Mouse (Mus musculus): ENCODE results near the gene Zc3h10. TPM values are rescaled to one million over a fixed set of nuclear protein-coding genes. Genes with fewer than 3 reads are reported as not detected.

Zc3h10 gene
- polyA plus RNA-seq, 1 experiment, result 22.4 TPM

DNA sequence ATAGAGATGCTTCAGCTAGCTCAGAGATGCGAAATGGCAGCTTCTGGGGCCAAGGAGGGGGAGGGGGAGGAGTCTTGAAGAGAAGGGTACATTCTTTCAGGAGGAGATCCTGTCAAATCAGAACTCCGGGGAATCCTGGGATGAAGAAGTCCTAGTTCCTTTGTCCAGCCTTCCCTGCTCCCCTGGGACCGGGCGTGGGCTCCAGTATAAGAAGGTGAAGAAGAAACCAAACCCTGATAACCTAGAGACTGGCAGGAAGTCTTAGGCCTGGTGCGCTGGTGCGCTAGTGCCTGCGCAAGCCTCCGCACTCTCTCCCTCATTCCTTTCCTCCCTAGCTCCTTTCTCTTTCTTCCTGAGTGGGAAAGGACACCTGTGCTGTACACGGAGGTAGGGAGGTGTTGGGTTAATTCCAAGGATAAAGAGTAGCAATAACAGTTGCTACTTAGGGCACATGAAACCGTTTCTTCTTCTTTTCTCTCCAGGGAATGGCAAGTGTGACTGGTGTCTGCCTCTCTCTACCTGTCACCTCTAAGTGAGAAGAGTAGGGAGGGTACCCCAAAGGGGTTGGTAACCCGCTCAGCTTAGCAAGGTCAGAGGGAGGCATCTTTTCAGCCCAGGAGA lies 23.4 kb downstream of the Zc3h10 start:
- no peak for TF ChIP-seq POLR2A (IDR thresholded peaks at IDR 0.05; ENCODE audit: insufficient read depth, low read length)
- TF ChIP-seq EP300 (IDR thresholded peaks at IDR 0.05; ENCODE audit: insufficient read depth, low read depth, low read length), result no peak
- no peak for TF ChIP-seq CTCF (IDR thresholded peaks at IDR 0.05; ENCODE audit: low read depth, low read length)
- H3K27ac ChIP-seq (ENCODE audit: insufficient read depth, low read length), result no peak overlapping the region

DNA sequence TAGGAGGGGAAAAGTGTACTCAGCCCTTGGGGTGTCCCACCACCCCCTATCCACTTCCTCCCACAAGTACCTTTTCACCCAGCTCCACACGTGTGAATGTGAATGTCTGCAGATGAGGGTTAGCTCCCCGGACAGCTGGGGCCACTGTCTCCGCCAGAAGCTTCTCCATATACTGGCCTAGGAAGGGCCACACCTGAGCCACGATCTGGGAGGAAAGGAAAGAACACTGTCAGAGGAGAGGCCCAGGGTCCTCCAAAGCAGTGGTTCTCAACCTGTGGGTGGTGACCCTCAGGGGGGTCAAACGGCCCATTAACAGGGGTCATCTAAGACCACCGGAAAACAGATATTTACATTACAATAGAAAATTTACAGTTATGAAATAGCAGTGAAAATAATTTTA lies 25.2 kb downstream of the Zc3h10 start:
- no peak overlapping the region for H3K4me3 ChIP-seq (ENCODE audit: low read depth, low read length)
- no peaks in the 10 kb centered on the region for H3K27me3 ChIP-seq (ENCODE audit: control insufficient read depth, insufficient read depth, low read length, poor library complexity, severe bottlenecking)
- H3K36me3 ChIP-seq (ENCODE audit: control insufficient read depth, insufficient read depth, low read length, poor library complexity, severe bottlenecking), result no peaks in the 10 kb centered on the region
- H3K4me1 ChIP-seq (ENCODE audit: control insufficient read depth, insufficient read depth, low read length), result no peaks in the 10 kb centered on the region
- H3K9ac ChIP-seq (ENCODE audit: low read depth, poor library complexity, severe bottlenecking), result no peak overlapping the region
- H3K9me3 ChIP-seq (replicated peaks; ENCODE audit: control insufficient read depth, insufficient read depth, low read length, poor library complexity, severe bottlenecking), result no peaks in the 10 kb centered on the region
- TF ChIP-seq POLR2A (IDR thresholded peaks at IDR 0.05; ENCODE audit: insufficient read depth, low read length) (no peak), CTCF (IDR thresholded peaks at IDR 0.05; ENCODE audit: low read depth, low read length) (no peak), EP300 (IDR thresholded peaks at IDR 0.05; ENCODE audit: insufficient read depth, low read depth, low read length) (no peak)
- H3K27ac ChIP-seq (ENCODE audit: insufficient read depth, low read length), result no peak overlapping the region

More for the DNA sequence above, 23.4 kb downstream of the Zc3h10 start:
- Histone ChIP-seq H3K4me1 (ENCODE audit: control insufficient read depth, insufficient read depth, low read length) (no peaks in the 10 kb centered on the region), H3K9ac (ENCODE audit: low read depth, poor library complexity, severe bottlenecking) (peak overlapping the region; percentile 75; the same call in 1 of the 2 replicates), H3K36me3 (ENCODE audit: control insufficient read depth, insufficient read depth, low read length, poor library complexity, severe bottlenecking) (no peaks in the 10 kb centered on the region), H3K9me3 (replicated peaks; ENCODE audit: control insufficient read depth, insufficient read depth, low read length, poor library complexity, severe bottlenecking) (no peaks in the 10 kb centered on the region), H3K4me3 (ENCODE audit: low read depth, low read length) (peak overlapping the region; percentile 85), H3K27me3 (ENCODE audit: control insufficient read depth, insufficient read depth, low read length, poor library complexity, severe bottlenecking) (no peaks in the 10 kb centered on the region)

DNA sequence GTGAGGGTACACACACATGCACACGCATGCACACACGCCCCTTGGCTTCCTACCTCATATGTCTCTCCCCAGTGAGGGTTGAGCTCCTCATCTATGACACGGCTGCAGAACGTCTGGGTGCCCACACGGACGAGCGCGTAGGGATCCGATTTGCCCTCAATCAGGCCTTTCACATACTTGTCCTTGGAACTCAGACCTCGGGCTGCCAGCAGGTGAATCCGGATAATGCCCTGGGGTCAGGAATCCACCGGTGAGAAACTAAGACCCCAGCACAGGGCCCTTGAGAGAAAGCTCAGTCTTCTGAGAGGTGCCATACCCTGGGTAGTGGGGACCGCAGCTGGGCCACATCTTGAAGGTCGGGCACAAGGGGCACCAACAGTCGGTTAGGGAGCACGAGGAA lies 27.0 kb downstream of the Zc3h10 start:
- Histone ChIP-seq H3K27ac (ENCODE audit: insufficient read depth, low read length) (no peak overlapping the region), H3K9ac (ENCODE audit: low read depth, poor library complexity, severe bottlenecking) (no peak overlapping the region), H3K27me3 (ENCODE audit: control insufficient read depth, insufficient read depth, low read length, poor library complexity, severe bottlenecking) (no peaks in the 10 kb centered on the region), H3K9me3 (replicated peaks; ENCODE audit: control insufficient read depth, insufficient read depth, low read length, poor library complexity, severe bottlenecking) (no peaks in the 10 kb centered on the region), H3K4me1 (ENCODE audit: control insufficient read depth, insufficient read depth, low read length) (peaks cover 2% of the 10 kb centered on the region), H3K36me3 (ENCODE audit: control insufficient read depth, insufficient read depth, low read length, poor library complexity, severe bottlenecking) (no peaks in the 10 kb centered on the region), H3K4me3 (ENCODE audit: low read depth, low read length) (no peak overlapping the region)
- TF ChIP-seq POLR2A (IDR thresholded peaks at IDR 0.05; ENCODE audit: insufficient read depth, low read length) (no peak), EP300 (IDR thresholded peaks at IDR 0.05; ENCODE audit: insufficient read depth, low read depth, low read length) (no peak), CTCF (IDR thresholded peaks at IDR 0.05; ENCODE audit: low read depth, low read length) (no peak)

DNA sequence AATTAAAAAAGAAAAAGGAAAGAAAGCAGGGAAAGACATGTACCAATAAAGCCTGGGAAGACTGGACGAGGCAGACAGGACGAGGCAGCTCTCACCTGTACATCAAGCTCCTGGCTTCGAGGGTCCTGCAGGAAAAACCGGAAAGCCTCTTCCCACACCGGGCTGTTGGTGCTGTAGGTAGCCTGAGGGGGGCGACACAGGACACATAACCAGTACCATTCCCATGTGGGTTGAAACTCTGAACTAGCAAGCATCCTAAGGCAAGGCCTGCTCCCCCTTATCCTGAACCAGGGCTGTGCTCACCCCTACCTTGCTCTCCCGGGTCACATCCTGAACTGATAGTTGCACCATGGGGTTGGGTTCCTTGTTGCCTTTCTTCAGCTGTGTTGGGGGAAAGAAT lies 28.7 kb downstream of the Zc3h10 start:
- no peak for TF ChIP-seq EP300 (IDR thresholded peaks at IDR 0.05; ENCODE audit: insufficient read depth, low read depth, low read length)
- TF ChIP-seq CTCF (IDR thresholded peaks at IDR 0.05; ENCODE audit: low read depth, low read length), result peak; percentile 78
- H3K4me1 ChIP-seq (ENCODE audit: control insufficient read depth, insufficient read depth, low read length), result peaks cover 4% of the 10 kb centered on the region
- no peaks in the 10 kb centered on the region for H3K27me3 ChIP-seq (ENCODE audit: control insufficient read depth, insufficient read depth, low read length, poor library complexity, severe bottlenecking)
- H3K4me3 ChIP-seq (ENCODE audit: low read depth, low read length), result no peak overlapping the region
- H3K36me3 ChIP-seq (ENCODE audit: control insufficient read depth, insufficient read depth, low read length, poor library complexity, severe bottlenecking), result no peaks in the 10 kb centered on the region
- no peak overlapping the region for H3K9ac ChIP-seq (ENCODE audit: low read depth, poor library complexity, severe bottlenecking)
- no peaks in the 10 kb centered on the region for H3K9me3 ChIP-seq (replicated peaks; ENCODE audit: control insufficient read depth, insufficient read depth, low read length, poor library complexity, severe bottlenecking)
- no peak overlapping the region for H3K27ac ChIP-seq (ENCODE audit: insufficient read depth, low read length)

DNA sequence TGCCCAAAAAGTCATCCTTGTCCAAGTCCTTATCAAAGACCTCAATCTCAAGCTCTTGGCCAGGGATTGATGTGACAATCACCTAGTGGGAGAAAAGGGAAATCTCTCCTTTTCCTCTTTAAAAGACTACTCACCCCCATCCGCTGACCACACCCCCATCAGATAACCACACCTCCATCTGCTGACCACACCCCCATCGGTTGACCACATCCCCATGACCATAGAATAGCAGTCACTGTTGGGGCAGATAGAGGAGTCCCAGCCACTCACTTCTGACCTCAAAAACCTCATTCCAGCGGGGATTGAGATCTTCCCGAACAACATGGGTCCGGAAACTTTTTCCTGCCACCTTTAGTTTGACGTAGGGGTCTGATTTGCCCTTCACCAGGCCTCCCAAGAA lies 30.9 kb downstream of the Zc3h10 start:
- H3K9me3 ChIP-seq (replicated peaks; ENCODE audit: control insufficient read depth, insufficient read depth, low read length, poor library complexity, severe bottlenecking), result no peaks in the 10 kb centered on the region
- H3K27me3 ChIP-seq (ENCODE audit: control insufficient read depth, insufficient read depth, low read length, poor library complexity, severe bottlenecking), result no peaks in the 10 kb centered on the region
- H3K9ac ChIP-seq (ENCODE audit: low read depth, poor library complexity, severe bottlenecking), result no peak overlapping the region

DNA sequence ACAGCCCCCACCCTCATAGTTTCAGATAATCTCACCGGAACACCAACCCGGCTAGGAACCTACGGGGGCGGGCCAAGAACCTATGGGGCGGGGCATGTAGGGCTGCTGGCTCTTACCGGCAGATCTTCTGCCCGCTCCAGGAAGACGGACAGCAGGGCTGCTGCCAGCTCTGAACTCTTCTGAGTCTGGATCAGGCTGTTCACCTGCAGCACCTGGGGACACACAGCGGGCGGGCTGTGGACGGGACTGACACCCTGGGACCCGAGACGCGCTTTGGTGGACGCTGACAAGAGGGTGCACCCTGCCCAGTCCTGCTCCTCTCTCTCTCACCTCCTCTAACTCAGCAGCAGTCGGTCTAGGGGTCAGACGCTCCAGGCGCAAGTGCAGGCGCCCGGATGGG lies 31.5 kb downstream of the Zc3h10 start:
- no peak for TF ChIP-seq POLR2A (IDR thresholded peaks at IDR 0.05; ENCODE audit: insufficient read depth, low read length)
- no peak for TF ChIP-seq EP300 (IDR thresholded peaks at IDR 0.05; ENCODE audit: insufficient read depth, low read depth, low read length)
- no peak for TF ChIP-seq CTCF (IDR thresholded peaks at IDR 0.05; ENCODE audit: low read depth, low read length)
- Histone ChIP-seq H3K4me3 (ENCODE audit: low read depth, low read length) (peak overlapping the region; percentile 38), H3K27me3 (ENCODE audit: control insufficient read depth, insufficient read depth, low read length, poor library complexity, severe bottlenecking) (no peaks in the 10 kb centered on the region), H3K4me1 (ENCODE audit: control insufficient read depth, insufficient read depth, low read length) (peaks cover 4% of the 10 kb centered on the region), H3K27ac (ENCODE audit: insufficient read depth, low read length) (no peak overlapping the region), H3K9me3 (replicated peaks; ENCODE audit: control insufficient read depth, insufficient read depth, low read length, poor library complexity, severe bottlenecking) (no peaks in the 10 kb centered on the region), H3K36me3 (ENCODE audit: control insufficient read depth, insufficient read depth, low read length, poor library complexity, severe bottlenecking) (peaks cover 4% of the 10 kb centered on the region; the same call in 1 of the 2 replicates), H3K9ac (ENCODE audit: low read depth, poor library complexity, severe bottlenecking) (no peak overlapping the region)

More for the DNA sequence above, 30.9 kb downstream of the Zc3h10 start:
- 0 out of 2 replicates have a peak, but pooled peaks cover 4% of the 10 kb centered on the region for H3K36me3 ChIP-seq (ENCODE audit: control insufficient read depth, insufficient read depth, low read length, poor library complexity, severe bottlenecking)
- peaks cover 4% of the 10 kb centered on the region for H3K4me1 ChIP-seq (ENCODE audit: control insufficient read depth, insufficient read depth, low read length)
- no peak for TF ChIP-seq POLR2A (IDR thresholded peaks at IDR 0.05; ENCODE audit: insufficient read depth, low read length)
- TF ChIP-seq EP300 (IDR thresholded peaks at IDR 0.05; ENCODE audit: insufficient read depth, low read depth, low read length), result no peak
- no peak for TF ChIP-seq CTCF (IDR thresholded peaks at IDR 0.05; ENCODE audit: low read depth, low read length)
- H3K4me3 ChIP-seq (ENCODE audit: low read depth, low read length), result no peak overlapping the region
- H3K27ac ChIP-seq (ENCODE audit: insufficient read depth, low read length), result no peak overlapping the region
